Mouse (Mus musculus): ENCODE measurements around the gene Krtap5-5.

DNA sequence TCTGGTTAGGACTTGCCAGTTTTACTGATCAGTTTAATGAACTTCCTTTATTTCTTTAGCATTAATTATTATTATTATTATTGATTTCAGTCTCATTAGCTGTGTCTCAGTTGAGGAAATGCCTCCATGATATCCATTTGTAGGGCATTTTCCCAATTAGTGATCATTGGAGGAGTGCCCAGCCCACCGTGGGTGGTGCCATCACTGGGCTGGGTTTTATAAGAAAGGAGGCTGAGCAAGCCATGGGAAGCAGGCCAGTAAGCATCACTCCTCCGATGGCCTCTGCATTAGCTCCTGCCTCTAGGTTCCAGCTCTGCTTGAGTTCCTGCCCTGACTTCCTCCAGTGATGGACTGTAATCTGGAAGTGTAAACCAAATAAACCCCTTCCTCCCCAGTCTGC lies 41.6 kb downstream of the Krtap5-5 start:
- no peak for TF ChIP-seq CTCF (IDR thresholded peaks at IDR 0.05; ENCODE audit: borderline replicate concordance, control insufficient read depth, extremely low read depth, insufficient read depth, low read length, poor library complexity)
- no peak for TF ChIP-seq POLR2A (IDR thresholded peaks at IDR 0.05; ENCODE audit: control insufficient read depth, extremely low read depth, insufficient read depth, low read length, poor library complexity)
